Mouse (Mus musculus): ENCODE results near the gene Gm10220.
"Not testable (repeated sequence)": the region's sequence is repeated elsewhere in the genome, so short reads cannot be mapped to it uniquely, and the experiment has no call there.

Gene Gm10220

DNA sequence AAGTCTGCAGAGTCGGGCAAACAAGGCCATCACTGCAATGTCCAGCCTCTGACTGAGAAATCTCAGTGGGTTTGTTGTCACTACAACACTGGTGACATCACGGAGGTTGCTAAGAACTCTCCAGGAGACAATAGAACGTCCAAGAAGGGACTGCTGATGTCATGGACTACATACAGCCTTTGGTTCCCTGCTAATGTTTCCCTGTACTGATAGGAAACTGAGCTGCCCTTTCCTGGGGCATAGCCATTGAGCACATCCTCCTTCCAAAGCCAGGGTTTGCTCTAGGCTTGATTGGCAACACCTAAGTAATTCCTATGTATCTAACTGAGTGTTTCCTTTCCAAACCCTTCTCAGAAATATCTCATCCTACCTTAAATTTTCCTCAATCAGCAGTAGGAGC, at the start of gene Gm10220:
Gm10220 (minus strand) TSS at position 101 of the 400 bp plus-strand sequence.
- in situ Hi-C loops (cut with MboI) = not testable (repeated sequence)

DNA sequence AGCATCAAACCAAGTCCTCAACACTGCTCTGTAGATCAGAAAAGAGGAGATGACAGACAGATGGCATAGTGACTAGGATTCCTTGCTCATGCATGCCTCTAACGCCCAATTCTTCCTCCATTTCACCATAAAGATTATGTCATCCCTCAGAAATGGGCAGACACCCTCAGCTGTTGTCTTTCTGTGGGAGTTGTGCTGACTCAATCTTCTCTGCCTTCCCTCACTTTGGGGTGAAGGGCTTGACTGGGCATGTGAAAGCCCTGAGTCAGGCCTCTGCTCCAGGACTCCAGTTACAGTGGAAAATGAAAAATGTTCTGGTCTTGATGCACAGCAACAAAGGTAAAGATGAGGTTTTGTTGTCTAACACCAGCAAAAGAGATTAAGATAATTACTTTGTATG, 48.6 kb upstream of the Gm10220 start:
- in situ Hi-C loops (cut with MboI) = no loop called here

DNA sequence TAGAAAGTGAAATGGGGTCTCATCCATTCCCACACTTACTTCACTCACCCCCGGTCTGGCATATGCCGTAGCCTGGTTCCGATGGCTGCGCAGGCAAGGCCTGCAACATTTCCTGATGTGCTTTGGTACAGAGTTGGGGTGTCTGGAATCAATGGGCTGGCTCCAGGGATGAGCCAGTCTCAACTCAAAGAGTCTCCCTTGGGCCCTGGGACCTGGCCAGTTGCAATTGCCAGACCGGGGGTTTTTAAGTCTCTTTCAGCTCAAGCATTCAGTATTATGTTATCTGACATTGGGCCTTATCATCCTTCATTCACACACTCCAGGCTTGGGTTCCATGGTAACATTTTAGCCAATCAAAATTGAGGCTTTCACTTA, 44.6 kb upstream of the Gm10220 start:
- in situ Hi-C loops (cut with MboI) = no loop called here

DNA sequence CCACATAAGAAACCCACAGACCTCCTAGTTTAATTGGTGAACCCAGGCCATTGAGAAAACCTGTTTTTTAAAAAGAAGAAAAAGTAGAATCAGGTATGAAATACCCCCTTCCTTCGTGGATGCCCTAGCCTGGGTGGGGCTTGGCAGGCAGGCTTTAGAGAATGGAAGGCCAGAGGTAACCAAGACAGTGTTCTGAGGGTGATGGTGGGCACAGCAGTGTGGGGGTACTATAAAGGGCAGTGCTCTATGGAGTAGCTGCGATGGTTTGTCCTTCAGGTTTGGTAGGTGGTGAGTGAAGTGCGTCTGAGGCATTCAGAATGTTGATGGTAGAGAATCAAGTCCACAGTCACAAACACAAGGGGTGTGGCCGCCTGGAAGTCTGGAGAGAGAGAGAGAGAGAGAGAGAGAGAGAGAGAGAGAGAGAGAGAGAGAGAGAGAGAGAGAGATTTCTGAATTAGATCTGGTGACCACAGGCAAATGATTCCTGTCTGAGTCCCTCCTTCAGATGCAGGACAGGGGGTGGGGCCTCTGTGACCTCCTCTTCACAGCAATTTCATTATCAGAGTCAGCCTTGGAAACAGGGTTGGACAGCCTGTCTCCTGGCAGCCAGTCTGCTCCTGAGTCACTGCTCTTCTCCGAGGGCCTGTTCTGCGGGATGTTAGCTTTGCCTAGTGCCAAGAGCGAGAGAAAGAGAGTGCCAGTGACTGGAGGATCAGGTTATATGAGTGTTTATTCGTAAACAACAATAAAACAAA, 44.0 kb upstream of the Gm10220 start:
- in situ Hi-C loops (cut with MboI) = no loop called here

DNA sequence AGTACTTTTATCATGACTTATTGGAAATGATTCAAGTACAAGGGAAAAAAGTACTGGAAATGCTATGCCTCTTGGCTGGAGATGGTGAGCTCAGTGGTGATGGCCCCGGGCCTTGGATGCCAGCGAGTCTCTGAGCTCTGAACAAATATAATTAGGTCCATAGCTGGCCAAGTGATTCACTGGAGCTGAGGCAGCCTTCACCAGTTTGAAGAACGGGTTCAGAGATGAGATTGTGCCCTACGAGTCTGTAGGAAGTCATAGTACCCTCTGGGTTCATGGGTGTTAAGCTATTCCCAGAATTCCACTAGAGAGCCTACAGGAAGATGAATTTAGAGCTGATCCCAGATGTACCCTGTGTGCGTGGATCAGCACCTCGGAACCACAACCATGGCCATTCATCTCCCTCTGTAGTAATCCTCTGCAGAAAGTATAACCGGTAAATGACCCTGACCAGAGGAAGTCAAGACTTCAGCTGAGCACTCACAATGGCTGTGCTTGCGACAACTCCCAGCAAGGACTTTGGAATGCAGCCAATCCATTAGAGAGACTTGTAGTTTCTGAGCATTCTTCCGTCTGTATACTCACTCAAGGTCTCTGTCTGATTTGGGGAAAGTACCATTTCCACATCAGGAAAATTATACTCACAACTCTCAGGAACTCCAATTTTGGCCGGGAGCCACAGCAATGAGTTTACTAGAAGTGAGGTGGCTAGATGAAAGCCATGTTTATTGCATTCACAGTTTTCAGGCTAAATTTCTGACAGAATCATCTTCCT, 36.4 kb upstream of the Gm10220 start:
- in situ Hi-C loops (cut with MboI) = no loop called here

DNA sequence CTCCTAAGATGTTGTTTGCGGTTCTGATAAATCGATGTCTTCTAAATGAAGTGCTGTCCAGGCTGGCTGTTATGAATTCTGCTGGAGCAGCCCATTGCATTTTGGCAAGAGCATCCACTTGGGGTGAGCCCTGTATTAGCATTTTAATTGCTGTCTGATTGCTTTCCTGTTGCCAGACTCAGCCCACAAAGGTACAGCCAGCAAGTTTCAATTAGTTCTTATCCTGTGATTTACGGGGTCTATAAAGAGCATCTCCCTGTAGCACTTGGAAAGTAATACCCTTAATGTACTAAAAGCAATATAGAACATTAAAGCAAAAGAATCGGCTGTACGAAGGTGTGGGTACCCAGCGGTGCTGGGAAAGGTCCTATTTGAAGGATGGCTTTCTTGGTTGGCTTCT, 21.7 kb upstream of the Gm10220 start:
- in situ Hi-C loops (cut with MboI) = no loop called here

DNA sequence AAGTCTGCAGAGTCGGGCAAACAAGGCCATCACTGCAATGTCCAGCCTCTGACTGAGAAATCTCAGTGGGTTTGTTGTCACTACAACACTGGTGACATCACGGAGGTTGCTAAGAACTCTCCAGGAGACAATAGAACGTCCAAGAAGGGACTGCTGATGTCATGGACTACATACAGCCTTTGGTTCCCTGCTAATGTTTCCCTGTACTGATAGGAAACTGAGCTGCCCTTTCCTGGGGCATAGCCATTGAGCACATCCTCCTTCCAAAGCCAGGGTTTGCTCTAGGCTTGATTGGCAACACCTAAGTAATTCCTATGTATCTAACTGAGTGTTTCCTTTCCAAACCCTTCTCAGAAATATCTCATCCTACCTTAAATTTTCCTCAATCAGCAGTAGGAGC, 16.0 kb downstream of the Gm10220 start, which contains the start of gene 5031410I06Rik:
5031410I06Rik (minus strand) TSS at position 101 of the 400 bp plus-strand sequence.
- in situ Hi-C loops (cut with MboI) = not testable (repeated sequence)

DNA sequence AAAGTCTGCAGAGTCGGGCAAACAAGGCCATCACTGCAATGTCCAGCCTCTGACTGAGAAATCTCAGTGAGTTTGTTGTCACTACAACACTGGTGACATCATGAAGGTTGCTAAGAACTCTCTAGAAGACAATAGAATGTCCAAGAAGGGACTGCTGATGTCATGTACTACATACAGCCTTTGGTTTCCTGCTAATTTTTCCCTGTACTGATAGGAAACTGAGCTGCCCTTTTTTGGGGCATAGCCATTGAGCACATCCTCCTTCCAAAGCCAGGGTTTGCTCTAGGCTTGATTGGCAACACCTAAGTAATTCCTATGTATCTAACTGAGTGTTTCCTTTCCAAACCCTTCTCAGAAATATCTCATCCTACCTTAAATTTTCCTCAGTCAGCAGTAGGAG, 32.0 kb downstream of the Gm10220 start, which contains the start of gene Gm10471:
Gm10471 (minus strand) TSS at position 101 of the 400 bp plus-strand sequence.
- in situ Hi-C loops (cut with MboI) = not testable (repeated sequence)

DNA sequence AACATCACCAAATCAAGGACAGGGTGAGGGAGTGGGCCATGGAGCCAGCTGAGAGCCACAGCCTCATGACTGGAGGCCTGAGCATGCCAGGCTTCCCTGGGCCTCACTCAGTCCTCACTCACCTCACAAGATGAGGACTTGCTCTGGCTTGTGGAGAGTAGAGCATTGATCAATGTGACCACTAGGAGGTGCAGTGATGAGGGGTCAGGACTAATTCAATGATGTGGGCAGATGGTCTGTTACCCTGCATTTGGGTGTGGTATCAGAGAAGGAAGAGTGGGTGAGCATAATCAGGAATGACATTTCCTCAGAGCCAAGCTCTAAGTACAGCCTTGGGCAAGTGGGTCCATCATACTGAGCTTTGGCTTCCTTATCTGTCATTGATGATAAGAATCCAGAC, 42.2 kb downstream of the Gm10220 start:
- in situ Hi-C loops (cut with MboI) = not testable (repeated sequence)

DNA sequence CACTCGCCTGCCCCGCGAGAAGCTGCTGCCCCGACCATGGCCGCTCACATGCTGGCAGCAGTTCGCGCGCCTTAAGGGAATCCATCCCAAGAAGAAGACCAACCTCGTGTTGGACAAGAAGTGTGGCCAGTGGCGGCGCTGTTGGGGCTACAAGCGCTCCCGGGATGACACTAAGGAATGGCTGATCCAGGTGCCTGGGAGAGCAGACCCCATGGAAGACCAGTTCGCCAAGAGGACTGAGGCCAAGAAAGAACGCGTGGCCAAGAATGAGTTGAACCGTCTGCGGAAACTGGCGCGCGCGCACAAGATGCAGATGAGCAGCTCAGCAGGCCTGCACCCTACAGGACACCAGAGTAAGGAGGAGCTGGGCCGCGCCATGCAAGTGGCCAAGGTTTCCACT, 50.5 kb downstream of the Gm10220 start:
- in situ Hi-C loops (cut with MboI) = no loop called here
